Mouse (Mus musculus) WW6 (cell line): ENCODE data around the gene Rgs12.
A peak's percentile ranks its signal among the peaks of the same experiment; 100 is the strongest.

Experiments
- DNase-seq: peaks from one replicate; pipeline ENCODE4 v3.0.0-alpha.2; 2013; ENCODE audit warnings: low read depth, low spot score

Gene Rgs12

DNA sequence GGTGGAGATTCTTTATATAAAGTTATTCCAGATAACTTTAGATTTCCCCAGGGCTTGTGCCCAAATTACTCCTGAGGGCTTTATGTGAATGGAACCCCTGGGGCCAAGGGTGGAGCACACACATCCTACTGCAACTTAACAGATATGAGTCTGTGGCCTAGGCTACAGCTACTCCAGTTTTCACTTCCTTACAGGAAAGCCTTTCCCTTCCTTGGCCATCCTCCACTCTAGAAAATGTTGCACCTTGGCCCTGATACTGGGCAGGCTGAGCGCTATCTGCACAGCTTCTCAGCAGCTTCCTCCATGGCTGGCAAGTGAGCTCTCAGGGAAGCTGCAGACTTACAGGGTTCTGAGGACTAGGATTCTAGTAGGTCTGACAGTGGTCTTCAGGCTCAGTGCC is 80.1 kb downstream of the Rgs12 start:
- DNase-seq: no peak

DNA sequence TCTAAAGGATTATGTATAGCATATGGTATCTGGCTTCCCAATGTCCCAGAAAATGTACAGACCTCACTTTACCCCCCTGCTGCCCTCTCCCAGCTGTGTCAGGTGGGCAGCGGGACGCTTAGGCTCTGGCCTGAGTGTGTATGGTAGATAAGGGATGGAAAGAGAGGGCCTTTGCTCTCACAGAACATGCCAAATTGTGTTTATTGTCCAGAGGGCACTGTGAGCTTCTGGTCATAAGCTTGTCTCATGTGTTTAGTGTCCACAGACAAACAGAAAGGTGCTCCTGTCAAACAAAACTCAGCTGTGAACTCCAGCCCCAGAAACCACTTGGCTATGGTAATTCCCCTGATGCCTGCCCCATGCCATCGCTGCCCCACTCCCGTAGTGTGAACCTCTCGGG is 80.5 kb downstream of the Rgs12 start:
- no peak for DNase-seq

DNA sequence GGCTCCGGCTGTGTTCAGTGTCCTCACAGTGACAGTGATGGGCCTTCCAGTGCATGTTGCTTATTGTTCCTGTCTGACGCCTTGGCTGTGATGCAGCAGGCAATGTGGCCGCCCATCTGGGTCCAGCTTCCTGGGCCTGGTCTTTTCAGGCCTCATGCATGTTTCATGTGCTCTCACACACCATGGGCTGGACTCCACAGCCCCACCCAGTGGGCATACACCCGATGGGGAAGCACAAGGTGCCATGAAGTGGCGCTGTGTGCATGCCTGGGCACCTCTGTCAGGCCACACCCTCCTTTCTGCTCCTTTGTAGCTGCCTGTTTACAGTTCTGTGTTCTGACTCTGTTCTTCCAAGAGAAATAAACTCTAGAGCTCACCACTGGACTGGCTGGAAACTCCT is 83.8 kb downstream of the Rgs12 start:
- DNase-seq: no peak

DNA sequence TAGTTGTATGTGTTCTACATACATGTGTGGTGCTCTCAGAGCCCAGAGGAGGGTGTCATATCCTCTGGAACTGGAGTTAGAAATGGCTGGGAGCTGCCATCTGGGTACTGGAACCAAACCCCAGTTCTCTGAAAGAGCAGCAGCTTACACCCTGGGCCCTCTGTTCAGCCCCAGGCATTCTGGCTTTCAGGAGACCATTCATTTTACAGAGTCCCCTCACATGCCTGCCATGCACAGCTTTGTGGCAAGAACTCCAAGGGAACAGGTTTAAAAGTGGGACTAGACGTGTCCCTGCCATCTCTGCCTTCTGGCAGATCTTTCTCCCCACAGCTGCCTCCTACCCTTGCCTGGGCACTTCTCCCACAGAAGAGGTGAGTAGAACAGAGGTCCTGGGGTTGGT is 84.4 kb downstream of the Rgs12 start:
- DNase-seq: no peak

DNA sequence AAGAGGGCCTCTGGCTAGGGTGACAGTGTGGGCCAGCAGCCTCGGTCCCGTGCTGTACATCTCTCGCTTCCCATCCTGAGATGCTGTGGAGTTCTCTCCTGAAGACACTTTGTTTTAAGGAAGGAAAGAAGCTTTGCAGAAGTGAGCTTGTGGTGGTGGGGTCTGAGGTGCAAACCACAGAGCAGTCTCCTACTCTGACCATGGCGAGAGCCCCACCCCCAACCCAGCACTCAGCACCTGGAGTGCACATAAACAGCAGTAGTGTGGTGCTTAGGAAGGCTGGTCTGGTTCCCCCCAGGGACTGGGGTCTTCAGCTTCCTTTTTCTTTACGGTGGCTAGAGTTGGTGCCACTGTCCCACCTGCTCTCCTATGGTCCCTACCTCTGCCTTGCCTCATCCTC is 85.9 kb downstream of the Rgs12 start:
- DNase-seq: no peak

DNA sequence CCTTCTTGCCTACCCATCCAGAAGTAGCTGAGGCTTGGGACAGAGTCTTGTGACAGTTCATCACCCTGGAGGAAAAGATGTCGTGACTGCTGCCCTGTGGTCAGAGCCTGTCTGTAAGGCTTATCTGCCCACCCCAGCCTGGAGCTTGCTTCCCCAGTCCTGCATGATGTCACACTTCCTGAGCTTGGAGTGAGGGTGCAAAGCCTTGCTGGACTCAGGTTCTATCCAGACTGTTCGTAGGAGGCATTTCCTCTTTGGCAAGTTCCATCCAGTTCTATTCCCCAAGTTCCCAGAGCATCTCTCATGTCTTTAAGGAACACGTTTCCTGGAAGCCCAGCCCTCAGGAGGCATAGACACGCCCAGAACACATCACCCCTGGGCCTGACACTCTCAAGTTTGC is 86.5 kb downstream of the Rgs12 start:
- DNase-seq: no peak

DNA sequence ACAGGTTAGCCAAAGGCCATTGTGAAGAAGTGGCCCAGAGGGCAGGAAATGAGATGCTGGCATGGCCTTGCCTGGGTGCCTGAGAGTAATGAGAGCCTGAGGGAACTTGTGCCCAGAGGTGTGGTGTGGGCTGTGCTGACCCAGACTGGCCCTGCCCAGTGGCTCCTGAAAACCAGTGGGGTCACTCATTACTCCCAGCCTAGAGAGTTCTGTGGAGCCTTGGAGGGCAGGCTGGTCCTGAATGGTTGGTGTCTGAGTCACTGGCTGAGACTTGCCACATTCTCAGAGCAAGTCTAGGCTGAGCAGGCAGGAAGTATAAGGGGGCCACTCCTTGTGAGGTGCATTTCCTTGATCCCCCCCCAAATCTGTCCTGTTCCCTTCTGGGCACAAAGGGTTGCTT is 88.2 kb downstream of the Rgs12 start:
- no peak for DNase-seq

DNA sequence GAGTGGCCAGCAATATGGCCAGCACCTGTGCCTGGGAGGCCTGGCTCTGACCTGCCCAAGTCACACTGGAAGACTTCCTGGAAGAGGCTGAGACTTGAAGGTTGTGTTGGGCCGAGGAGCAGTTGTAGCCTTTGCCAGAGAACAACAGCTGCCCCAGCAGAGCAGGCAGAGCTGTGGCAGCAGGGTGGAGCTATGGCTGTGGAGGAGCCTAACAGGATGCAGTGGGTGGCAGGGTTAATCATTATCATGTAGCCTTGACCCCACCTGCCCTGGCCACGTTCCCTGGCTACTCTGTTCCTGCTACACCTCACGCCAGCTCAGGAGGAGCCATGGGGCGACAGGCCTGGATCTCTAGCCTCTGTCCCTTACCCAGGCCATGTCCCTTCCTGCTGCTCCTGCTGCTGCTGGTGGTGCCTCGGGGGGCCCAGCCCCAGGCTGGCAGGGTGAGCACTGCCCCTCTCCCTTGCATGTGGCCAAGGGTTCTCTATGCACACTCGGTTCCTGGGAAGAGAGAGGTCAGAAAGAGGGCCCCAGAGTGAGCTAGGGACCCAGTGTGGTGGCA is 92.1 kb downstream of the Rgs12 start, which contains the start of gene Hgfac:
Hgfac (plus strand) TSS at position 242 of the 562 bp plus-strand sequence.
- DNase-seq: no peak

DNA sequence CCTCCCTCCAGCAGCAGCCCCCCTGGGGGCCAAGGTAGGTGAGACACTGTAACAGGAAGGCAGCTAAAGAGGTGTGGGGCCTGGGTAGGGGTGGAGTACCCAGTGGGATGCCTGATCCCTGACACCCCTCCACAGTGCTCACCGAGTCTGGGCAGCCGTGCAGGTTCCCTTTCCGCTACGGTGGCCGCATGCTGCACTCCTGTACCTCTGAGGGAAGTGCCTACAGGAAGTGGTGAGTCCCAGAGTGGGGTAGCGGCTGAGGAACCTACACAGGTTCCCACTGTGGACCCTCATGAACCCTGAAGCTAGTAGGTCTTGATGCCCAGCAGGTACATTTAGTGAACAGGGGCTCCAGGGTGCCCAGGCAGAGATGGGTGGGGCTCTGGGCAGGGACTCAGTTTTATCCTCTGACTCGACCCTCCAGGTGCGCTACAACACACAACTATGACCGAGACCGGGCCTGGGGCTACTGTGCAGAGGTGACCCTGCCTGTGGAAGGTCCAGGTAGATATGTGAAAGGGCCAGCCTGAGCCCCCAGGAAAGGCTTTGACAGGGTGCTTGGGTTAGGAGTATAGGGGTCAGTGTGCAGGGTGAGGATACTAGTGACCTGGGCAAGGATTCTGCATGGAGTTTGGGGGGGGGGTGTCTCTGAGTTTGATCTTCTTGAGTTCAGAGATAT is 93.3 kb downstream of the Rgs12 start:
- DNase-seq: no peak

DNA sequence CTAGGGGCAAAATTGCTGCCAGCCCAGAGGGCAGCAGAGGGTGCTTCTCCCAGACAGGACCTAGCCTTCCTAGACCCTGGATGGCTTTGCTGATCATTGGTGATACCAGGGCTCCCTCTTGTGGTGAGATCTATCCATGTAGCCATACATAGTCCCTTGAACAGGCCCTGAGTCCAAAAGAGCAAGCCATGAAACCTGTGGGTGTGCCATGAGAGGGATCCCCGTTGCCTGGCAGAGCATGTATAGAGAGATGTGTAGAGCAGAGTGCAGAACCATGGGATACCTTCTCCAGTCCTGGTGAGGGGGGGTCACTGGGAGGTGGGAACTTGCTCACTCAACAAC is 93.8 kb downstream of the Rgs12 start:
- peak; percentile 36 for DNase-seq

DNA sequence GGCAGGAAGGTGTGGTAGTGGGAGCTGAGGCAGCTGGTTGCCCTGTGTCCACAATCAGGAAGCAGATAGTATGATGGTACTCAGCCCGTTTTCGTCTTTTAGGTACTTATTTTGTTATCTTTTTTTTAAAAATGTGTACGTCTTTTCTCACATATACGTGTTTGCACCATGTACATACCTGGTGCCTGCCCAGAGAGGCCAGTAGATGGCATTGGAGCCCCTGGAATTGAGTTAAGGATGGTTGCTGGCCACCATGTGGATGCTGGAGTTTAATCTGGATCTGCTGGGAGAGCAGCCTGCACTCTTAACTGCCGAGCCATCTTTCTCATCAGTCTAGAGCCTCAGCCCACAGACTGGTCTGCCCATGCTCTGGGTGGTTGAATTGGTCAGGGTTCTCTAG is 101.3 kb downstream of the Rgs12 start:
- DNase-seq: no peak

DNA sequence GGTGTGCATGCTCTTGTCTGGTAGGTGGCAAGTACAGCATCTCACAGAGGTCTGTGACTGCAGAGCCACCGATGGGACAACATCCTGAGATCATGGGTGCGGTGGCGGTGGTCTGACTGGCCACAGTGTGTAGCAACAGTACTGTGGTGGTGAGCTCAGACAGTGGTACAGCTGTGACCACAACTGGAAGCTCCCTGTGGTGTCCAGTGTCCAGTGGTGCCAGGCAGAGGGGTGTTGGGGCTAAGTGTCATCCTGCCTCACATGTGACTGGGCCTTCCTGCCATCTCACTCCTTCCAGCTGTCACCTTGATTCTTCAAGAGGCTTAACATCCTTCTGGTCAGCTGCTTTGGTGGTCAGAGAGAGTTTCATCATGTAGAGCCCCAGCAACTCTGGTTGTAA is 105.4 kb downstream of the Rgs12 start:
- DNase-seq: no peak

DNA sequence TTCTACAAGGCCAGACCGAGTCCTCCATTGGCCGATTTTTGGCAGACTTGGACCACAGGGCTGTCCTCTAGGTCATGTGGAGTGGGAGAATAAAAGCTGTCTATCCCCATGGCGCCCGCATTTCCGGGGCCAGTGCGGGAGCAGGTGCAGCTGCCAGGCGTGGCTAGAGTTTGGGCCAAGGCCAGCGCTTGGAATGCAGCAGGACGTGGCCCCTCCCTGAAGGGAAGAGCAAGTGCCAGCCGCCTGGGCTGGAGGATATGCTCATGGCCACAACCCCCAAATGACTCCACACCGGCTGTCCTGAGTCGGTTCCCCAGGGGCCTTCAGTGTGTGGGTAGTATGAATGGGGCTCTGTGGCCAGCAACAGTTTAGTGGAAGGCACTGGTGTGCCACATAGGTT is 105.8 kb downstream of the Rgs12 start:
- no peak for DNase-seq

DNA sequence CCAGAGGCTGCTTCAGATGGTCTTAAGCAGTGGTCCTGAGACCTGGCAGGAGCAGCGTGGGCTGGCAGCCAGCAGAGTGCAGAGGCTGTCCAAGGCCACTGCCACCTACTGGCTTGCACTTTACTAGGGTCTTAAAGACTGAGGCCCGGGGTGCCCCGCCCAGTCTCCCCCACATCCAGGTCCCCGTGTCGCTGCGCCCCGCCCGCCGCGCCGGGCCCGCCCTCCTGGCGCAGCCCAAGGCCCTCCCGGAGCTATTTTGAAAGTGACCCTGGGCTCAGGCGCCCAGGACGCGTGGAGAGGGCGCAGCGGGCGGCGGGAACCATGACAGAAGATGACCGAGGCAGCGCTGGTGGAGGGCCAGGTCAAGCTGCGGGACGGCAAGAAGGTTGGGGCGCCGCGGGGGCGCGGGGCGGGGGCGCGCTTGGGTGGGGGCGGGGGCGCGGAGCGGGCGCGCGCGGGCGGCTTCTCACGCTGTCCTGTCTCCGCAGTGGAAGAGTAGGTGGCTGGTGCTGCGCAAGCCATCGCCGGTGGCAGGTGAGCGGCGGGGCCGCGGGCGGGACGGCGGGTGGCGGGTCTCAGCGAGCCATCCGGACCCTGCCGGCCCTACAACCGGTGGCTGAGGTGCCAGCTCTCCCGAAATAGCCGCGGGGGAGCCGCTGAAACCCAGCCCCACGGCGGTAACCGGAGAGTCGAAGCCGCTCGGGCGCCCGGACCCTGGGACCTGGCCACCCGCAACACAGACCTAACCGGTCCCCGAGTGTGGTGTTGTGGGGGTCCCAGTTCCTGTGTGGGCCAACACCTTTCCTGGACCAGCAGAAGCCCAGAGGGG is 107.6 kb downstream of the Rgs12 start, which contains the start of gene Dok7:
Dok7 (plus strand) TSS at position 163 of the 829 bp plus-strand sequence.
- no peak for DNase-seq

DNA sequence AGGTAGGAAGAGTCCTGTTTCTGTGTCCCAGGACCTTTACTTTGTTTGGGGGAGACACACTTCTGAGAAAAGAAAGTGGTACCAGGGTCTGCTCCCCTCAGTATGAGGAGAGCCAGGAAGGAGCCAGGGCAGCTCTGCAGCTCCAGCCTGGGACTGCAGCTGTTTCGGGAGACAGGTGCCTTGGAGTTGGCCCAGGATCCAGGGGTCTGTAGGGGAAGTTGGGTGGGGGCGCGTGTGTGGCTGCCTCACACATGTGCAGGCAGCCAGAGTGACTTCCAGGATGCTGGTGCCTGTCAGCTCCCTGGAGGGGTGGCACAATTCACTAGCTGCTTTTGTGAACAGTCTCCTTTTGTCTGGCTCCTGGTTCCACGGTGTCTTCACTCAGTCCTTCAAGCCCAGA is 108.3 kb downstream of the Rgs12 start:
- DNase-seq: no peak

DNA sequence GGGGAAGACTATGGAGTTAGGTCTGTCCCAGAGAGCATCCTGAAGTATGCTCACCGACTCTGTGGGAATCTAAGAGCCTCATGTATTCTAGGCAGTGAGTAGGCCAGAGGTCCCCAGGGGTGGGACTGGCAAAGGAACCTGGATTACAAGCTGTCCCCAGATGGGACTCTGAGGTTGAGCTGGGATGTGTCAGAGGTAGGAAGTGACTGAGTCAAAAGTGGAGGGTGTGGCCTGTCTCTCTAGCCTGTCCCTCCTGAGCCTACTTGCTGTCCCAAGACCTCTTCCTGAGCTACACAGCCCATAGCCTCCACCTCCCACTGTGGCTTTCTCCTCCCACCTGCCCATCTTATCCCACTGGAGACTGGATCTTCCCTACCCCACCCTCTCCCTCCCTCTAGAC is 109.0 kb downstream of the Rgs12 start:
- no peak for DNase-seq

DNA sequence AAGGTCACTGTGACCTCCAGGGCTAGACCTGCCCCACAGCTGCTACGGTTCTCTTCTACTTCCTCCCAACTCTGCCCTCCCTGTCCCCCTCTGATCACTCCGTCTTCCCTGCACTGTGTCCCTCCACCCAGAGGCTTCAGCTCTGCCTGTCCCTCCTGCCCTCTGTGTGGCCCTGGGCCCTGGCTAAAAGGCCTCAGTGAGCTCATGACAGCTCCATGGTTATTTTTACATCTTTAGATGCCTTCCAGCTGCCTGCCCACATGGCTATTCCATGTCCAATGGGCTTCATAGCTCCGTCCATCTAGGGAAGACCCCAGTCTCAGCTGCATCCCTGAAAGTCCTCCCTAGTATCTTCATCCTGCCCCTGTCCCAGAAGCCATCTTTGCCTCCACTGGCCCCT is 110.9 kb downstream of the Rgs12 start:
- no peak for DNase-seq

DNA sequence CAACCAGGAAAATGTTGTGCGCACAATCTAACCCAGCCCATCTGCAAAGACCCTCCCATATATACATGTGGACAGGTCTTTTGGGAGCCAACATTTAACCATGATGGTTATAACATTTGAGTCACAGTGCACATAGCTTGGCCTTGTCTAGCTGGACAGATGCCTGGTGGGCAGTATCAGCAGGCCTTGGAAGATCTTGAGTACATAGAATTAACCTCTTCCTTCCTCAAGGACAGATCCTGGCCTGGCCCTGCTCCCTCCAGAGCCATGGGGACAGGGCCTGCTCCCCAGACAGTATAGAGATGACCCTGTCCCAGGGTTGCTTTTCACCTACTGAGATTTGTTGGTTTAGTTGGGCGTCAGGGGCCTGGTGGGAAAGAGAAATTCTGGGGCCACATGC is 120.6 kb downstream of the Rgs12 start:
- no peak for DNase-seq

DNA sequence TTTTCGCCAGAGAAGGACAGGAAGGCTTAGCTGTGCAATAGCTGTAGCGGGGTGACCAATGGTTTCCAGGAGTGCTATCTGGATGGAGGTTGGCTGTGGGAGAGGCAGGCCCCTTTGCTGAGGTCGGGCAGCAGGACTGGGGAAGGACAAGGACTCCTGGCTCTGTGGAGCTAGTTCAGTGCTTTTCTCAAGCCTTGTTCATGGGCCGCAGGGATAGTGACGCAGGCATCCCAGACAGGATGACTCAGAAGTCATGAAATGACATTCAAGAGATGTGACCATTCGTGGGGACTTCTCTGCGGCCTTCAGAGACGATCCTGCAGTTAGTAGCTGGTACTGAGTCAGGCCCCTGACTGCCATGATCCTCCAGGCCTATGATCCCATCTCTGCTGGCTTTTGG is 121.1 kb downstream of the Rgs12 start:
- DNase-seq: no peak

DNA sequence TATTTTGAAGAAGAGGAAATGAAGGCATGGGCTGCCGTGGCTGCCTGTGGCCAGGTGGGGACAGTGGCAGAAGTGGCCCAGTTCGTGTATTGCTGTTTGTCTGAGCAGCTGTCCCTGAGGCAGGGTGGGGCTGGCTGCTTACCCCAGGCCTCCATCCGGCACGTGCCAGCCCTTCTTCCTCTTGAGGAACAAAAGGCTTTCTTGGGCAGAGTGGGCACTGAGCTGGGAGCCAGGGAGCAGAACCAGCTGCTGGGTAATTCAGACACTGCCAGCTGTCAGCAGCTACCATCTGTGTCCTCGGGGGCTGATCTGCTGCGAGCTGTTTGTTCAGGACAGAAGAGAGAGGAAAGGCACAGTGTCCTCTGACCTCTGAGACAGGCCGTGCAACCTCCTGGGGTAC is 121.7 kb downstream of the Rgs12 start:
- no peak for DNase-seq

DNA sequence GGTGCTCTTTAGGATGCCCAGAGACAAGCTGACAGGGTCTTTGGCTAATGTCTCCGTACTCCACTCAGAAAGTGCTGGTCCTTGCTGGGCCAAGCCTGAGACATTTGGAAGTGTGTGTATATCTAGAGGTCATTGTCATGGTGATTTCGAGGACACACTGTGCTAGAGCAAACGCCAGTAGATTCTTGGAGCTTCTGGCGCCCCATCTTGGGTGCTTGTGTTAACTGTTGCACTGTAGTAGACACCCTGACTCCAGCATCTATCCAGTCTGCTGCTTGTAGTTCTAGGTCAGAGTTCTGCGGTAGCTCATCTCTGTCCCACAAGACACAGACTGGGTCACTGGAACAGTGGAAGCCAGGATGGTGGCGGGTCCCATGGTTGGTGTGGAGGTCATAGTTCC is 122.6 kb downstream of the Rgs12 start:
- no peak for DNase-seq

DNA sequence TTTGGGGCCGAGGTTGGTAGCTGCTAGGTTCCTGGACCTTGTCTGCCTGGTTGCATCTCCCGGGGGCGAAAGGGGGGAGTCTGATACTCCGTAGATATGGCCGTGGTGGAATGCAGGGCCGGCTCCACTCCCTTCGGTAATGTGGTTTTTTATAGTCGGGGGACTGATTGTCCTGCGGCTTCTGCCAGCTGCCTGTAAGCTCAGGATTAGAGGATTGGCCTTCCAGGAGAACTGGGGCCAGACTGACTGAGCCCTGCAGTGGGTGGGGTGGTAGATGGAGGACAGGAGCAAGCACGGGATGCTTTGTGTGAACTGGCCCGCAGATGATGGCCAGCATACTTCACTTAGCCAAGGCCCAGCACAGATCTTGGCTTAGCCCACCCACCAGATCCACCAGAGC is 124.0 kb downstream of the Rgs12 start:
- no peak for DNase-seq

DNA sequence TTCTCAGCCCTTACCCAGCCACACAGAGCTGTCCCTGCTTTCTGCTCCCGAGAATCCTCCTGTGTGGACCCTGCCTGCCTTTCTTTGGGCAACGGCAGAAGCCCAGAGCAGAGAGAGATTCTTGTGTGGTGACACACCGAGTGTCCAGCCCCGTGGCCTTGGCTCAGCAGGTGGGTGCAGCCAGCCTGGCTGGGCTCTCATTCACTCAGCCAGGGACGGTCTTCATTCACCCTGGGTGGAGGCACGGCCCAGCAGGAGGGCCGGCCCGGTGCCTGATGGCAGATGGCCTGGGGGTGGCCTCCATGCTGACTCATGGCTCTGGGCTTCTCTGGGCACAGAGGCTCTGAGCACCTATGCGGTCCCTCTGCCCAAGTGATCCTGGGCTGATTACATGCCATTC is 124.7 kb downstream of the Rgs12 start:
- no peak for DNase-seq
